Mouse (Mus musculus) forebrain, embryonic 13.5 days (tissue): Measurements from ENCODE around the gene Slco3a1. TPM values are rescaled to one million over a fixed set of nuclear protein-coding genes. Genes with fewer than 3 reads are reported as not detected.

Experiments
- ATAC-seq: fragments of 200-750 bp; cut with Nextera tagmentation; 2 replicates; pipeline ENCODE4 v1.8.0; 2017
- H3K27ac ChIP-seq: fragments of 300-500 bp; sonication (generic); 2 replicates; pipeline ENCODE4 v1.5.1; 2015; ENCODE audit warnings: inconsistent platforms, mild to moderate bottlenecking, moderate library complexity
- H3K27me3 ChIP-seq: fragments of 300-500 bp; sonication (generic); 2 replicates; pipeline ENCODE4 v1.6.1; 2015; ENCODE audit warnings: mild to moderate bottlenecking, inconsistent platforms
- H3K36me3 ChIP-seq: fragments of 300-500 bp; sonication (generic); 2 replicates; pipeline ENCODE4 v1.6.1; 2015; ENCODE audit warnings: mild to moderate bottlenecking, inconsistent platforms; ENCODE audit not compliant: poor library complexity, severe bottlenecking
- H3K4me1 ChIP-seq: fragments of 300-500 bp; sonication (generic); 2 replicates; pipeline ENCODE4 v1.6.1; 2015; ENCODE audit warnings: inconsistent platforms
- H3K4me2 ChIP-seq: fragments of 300-500 bp; sonication (generic); 2 replicates; pipeline ENCODE4 v1.6.1; 2015; ENCODE audit warnings: inconsistent platforms, mild to moderate bottlenecking, moderate library complexity
- H3K4me3 ChIP-seq: fragments of 300-500 bp; sonication (generic); 2 replicates; pipeline ENCODE4 v1.5.1; 2015; ENCODE audit warnings: mild to moderate bottlenecking, inconsistent platforms
- H3K9ac ChIP-seq: fragments of 300-500 bp; sonication (generic); 2 replicates; pipeline ENCODE4 v1.6.1; 2015; ENCODE audit warnings: mild to moderate bottlenecking, inconsistent platforms
- H3K9me3 ChIP-seq: fragments of 300-500 bp; sonication (generic); replicated peaks from 2 replicates; pipeline ENCODE4 v1.6.1; 2016; ENCODE audit warnings: inconsistent platforms
- WGBS: fragments of 180-500 bp; shearing (Covaris S2); methylation state at CpG from one replicate; pipeline ENCODE4 v1.1.7; 2015; 5-methylcytosine and 5-hydroxymethylcytosine counted together
- polyA plus RNA-seq: library from polyadenylated mRNA; unstranded; fragments of >200 nt; fragmentation: Nextera tagmentation; extraction: Ambion mirVana; gene quantifications from 2 replicates; pipeline ENCODE4 v1.2.1, GENCODE M21; 2015

The Slco3a1 gene
- polyA plus RNA-seq, 1 experiment from 2014 or later = 14.0 TPM

GRCm38 (mm10) chr7:74348318-74348890 lies 206.2 kb downstream of the Slco3a1 start:
- peak; percentile 46; the same call in 1 of the 2 replicates for ATAC-seq
- no peaks in the 10 kb centered on the region for H3K36me3 ChIP-seq

GRCm38 (mm10) chr7:74347026-74347425 lies 207.6 kb downstream of the Slco3a1 start:
- WGBS = 93% methylated on average over 9 of the region's 9 CpGs
- Histone ChIP-seq H3K9ac (no peak overlapping the region), H3K36me3 (no peaks in the 10 kb centered on the region), H3K4me2 (no peak overlapping the region), H3K27me3 (no peaks in the 10 kb centered on the region), H3K4me3 (no peak overlapping the region), H3K9me3 (no peaks in the 10 kb centered on the region), H3K27ac (no peak overlapping the region), H3K4me1 (peaks cover 25% of the 10 kb centered on the region)
- ATAC-seq = no peak

More at GRCm38 (mm10) chr7:74348318-74348890, 206.2 kb downstream of the Slco3a1 start:
- no peak overlapping the region for H3K9ac ChIP-seq
- peak overlapping the region; percentile 14; the same call in 1 of the 2 replicates for H3K27ac ChIP-seq
- no peaks in the 10 kb centered on the region for H3K27me3 ChIP-seq
- no peak overlapping the region for H3K4me3 ChIP-seq
- WGBS = 75% methylated on average over 7 of the region's 7 CpGs
- H3K4me1 ChIP-seq = peaks cover 25% of the 10 kb centered on the region
- H3K4me2 ChIP-seq = no peak overlapping the region
- H3K9me3 ChIP-seq = no peaks in the 10 kb centered on the region

- no peak overlapping the region for H3K4me3 ChIP-seq
- no peaks in the 10 kb centered on the region for H3K9me3 ChIP-seq
- no peaks in the 10 kb centered on the region for H3K27me3 ChIP-seq
- WGBS = 63% methylated on average over 3 of the region's 3 CpGs
- H3K4me1 ChIP-seq = peaks cover 25% of the 10 kb centered on the region
- H3K9ac ChIP-seq = no peak overlapping the region
- ATAC-seq = no peak
- H3K36me3 ChIP-seq = no peaks in the 10 kb centered on the region
- H3K27ac ChIP-seq = no peak overlapping the region
- H3K4me2 ChIP-seq = no peak overlapping the region
These were observed 208.1 kb downstream of the Slco3a1 start for GRCm38 (mm10) chr7:74346451-74346850.

- Histone ChIP-seq H3K4me1 (no peaks in the 10 kb centered on the region; the same call in 1 of the 2 replicates), H3K27ac (no peak overlapping the region), H3K27me3 (no peaks in the 10 kb centered on the region), H3K4me3 (no peak overlapping the region), H3K4me2 (no peak overlapping the region), H3K9ac (no peak overlapping the region), H3K36me3 (no peaks in the 10 kb centered on the region), H3K9me3 (no peaks in the 10 kb centered on the region)
- no peak for ATAC-seq
- 56% methylated on average over 4 of the region's 4 CpGs for WGBS
These were observed 213.3 kb downstream of the Slco3a1 start for GRCm38 (mm10) chr7:74341149-74341805.

- no peaks in the 10 kb centered on the region for H3K36me3 ChIP-seq
- ATAC-seq = no peak
- H3K4me3 ChIP-seq = no peak overlapping the region
- H3K4me1 ChIP-seq = no peaks in the 10 kb centered on the region
- no peaks in the 10 kb centered on the region for H3K27me3 ChIP-seq
- H3K9me3 ChIP-seq = no peaks in the 10 kb centered on the region
- H3K27ac ChIP-seq = no peak overlapping the region
- H3K4me2 ChIP-seq = no peak overlapping the region
- H3K9ac ChIP-seq = no peak overlapping the region
- WGBS = 93% methylated on average over 8 of the region's 8 CpGs
These were observed 214.1 kb downstream of the Slco3a1 start for GRCm38 (mm10) chr7:74340419-74340954.

- Histone ChIP-seq H3K27ac (no peak overlapping the region), H3K9me3 (no peaks in the 10 kb centered on the region), H3K4me1 (no peaks in the 10 kb centered on the region), H3K9ac (no peak overlapping the region), H3K36me3 (no peaks in the 10 kb centered on the region), H3K4me2 (no peak overlapping the region), H3K27me3 (no peaks in the 10 kb centered on the region), H3K4me3 (no peak overlapping the region)
- 78% methylated on average over 6 of the region's 6 CpGs for WGBS
- no peak for ATAC-seq
These were observed 216.7 kb downstream of the Slco3a1 start for GRCm38 (mm10) chr7:74337677-74338420.

GRCm38 (mm10) chr7:74332323-74332722 lies 222.3 kb downstream of the Slco3a1 start:
- Histone ChIP-seq H3K27me3 (no peaks in the 10 kb centered on the region), H3K9ac (no peak overlapping the region), H3K27ac (no peak overlapping the region), H3K4me1 (peaks cover 17% of the 10 kb centered on the region), H3K4me2 (no peak overlapping the region), H3K36me3 (no peaks in the 10 kb centered on the region), H3K9me3 (no peaks in the 10 kb centered on the region), H3K4me3 (no peak overlapping the region)
- WGBS = 63% methylated on average over 3 of the region's 3 CpGs
- no peak for ATAC-seq

- WGBS = 78% methylated on average over 7 of the region's 7 CpGs
- no peak for ATAC-seq
- H3K4me3 ChIP-seq = no peak overlapping the region
- H3K27ac ChIP-seq = no peak overlapping the region
- no peaks in the 10 kb centered on the region for H3K27me3 ChIP-seq
- peaks cover 20% of the 10 kb centered on the region for H3K4me1 ChIP-seq
- H3K4me2 ChIP-seq = no peak overlapping the region
- no peaks in the 10 kb centered on the region for H3K36me3 ChIP-seq
- no peaks in the 10 kb centered on the region for H3K9me3 ChIP-seq
- H3K9ac ChIP-seq = no peak overlapping the region
These were observed 223.5 kb downstream of the Slco3a1 start for GRCm38 (mm10) chr7:74330858-74331726.

- no peak for ATAC-seq
- WGBS = 70% methylated on average over 7 of the region's 7 CpGs
- Histone ChIP-seq H3K9me3 (no peaks in the 10 kb centered on the region), H3K27me3 (no peaks in the 10 kb centered on the region), H3K4me3 (no peak overlapping the region), H3K4me1 (peaks cover 28% of the 10 kb centered on the region), H3K4me2 (no peak overlapping the region), H3K27ac (peak overlapping the region; percentile 2; the same call in 1 of the 2 replicates), H3K36me3 (no peaks in the 10 kb centered on the region), H3K9ac (no peak overlapping the region)
These were observed 224.3 kb downstream of the Slco3a1 start for GRCm38 (mm10) chr7:74330117-74330857.

GRCm38 (mm10) chr7:74329004-74329403 lies 225.6 kb downstream of the Slco3a1 start:
- Histone ChIP-seq H3K9me3 (no peaks in the 10 kb centered on the region), H3K9ac (no peak overlapping the region), H3K4me2 (no peak overlapping the region), H3K27ac (no peak overlapping the region), H3K4me3 (no peak overlapping the region), H3K27me3 (no peaks in the 10 kb centered on the region), H3K36me3 (no peaks in the 10 kb centered on the region), H3K4me1 (peaks cover 41% of the 10 kb centered on the region)
- no peak for ATAC-seq
- 84% methylated on average over 1 of the region's 1 CpGs for WGBS

GRCm38 (mm10) chr7:74327716-74328115 lies 226.9 kb downstream of the Slco3a1 start:
- H3K27me3 ChIP-seq = no peaks in the 10 kb centered on the region
- peaks cover 54% of the 10 kb centered on the region for H3K4me1 ChIP-seq
- no peak overlapping the region for H3K27ac ChIP-seq
- no peak overlapping the region for H3K4me3 ChIP-seq
- H3K4me2 ChIP-seq = no peak overlapping the region
- no peak for ATAC-seq
- WGBS = 92% methylated on average over 5 of the region's 5 CpGs
- H3K9ac ChIP-seq = no peak overlapping the region
- H3K9me3 ChIP-seq = no peaks in the 10 kb centered on the region
- no peaks in the 10 kb centered on the region for H3K36me3 ChIP-seq
